Mouse (Mus musculus): ENCODE measurements at regions not wholly inside any gene's neighbourhood (a gene's known extent, or its start where the extent isn't known, plus 50 kb on each side); places are given as distances from the start of the nearest gene placed in this dataset.

DNA sequence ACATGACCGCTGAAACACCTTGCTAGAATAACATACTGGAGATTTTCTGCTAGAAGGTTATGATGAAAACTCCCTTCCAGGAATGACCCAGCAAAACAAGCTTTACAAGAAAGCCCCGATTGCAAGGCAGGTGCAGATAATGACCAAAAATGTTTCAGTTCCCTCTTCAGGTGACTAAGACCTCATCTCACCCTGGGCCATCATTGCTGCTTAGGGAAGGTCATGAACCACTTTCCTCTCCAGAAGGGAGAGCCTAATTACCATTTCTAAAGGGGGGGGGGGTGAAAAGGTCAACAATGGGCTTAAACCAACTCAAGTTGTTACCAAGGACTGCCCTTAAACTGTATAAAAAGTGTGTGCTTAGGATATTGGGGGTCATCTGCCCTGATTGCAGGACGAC, 59.8 kb upstream of the Speer4c start:
- H3K4me3 ChIP-seq: no peak overlapping the region
- H3K27ac ChIP-seq: no peak overlapping the region
- intact Hi-C loops (cut with DNase I): no loop called here
- no peak for DNase-seq
- TF ChIP-seq CTCF (IDR thresholded peaks at IDR 0.05): no peak

DNA sequence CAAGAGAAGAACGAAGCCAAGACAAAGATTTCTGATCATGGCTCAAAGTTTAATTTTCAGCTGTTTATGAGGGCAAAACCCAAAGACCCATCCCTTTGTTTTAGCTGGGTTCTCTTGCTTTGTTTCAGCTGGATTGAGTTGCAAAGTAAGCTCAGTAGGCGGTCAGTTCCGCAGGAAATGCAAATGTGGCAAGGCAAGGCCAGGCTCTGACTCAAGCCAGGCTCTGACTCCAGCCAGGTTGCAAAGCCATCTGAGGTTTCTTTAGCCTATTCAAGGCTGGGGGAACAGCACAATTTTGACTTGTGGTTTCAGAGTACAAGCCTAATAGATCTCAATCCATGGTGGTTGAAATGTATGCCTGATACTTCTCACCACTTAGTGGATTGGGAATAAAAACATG, 60.5 kb upstream of the Speer4c start:
- no peak for DNase-seq
- intact Hi-C loops (cut with DNase I): no loop called here
- no peak overlapping the region for H3K4me3 ChIP-seq
- H3K27ac ChIP-seq: no peak overlapping the region
- TF ChIP-seq CTCF (IDR thresholded peaks at IDR 0.05): no peak

DNA sequence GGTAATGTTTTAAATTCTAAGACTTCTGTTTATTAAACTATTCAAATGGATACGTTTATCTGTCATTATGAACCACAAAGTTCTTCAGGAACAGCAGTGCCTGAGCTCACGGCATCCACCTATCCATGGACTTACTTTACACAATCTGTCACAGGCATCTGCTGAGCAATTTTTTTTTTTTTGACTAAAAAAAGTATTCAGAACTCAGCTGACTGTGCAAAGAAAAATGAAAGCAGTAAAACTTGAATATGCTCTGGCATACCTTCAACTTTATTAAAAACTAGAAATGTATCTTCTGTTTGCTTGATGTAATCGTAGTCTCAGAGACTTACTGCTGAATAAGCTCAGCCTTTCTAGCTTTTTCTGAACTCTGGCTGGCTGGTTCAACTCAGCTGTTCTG, 62.0 kb upstream of the Speer4c start:
- DNase-seq: no peak
- Histone ChIP-seq H3K4me3 (no peak overlapping the region), H3K27ac (no peak overlapping the region)
- intact Hi-C loops (cut with DNase I): no loop called here
- no peak for TF ChIP-seq CTCF (IDR thresholded peaks at IDR 0.05)

DNA sequence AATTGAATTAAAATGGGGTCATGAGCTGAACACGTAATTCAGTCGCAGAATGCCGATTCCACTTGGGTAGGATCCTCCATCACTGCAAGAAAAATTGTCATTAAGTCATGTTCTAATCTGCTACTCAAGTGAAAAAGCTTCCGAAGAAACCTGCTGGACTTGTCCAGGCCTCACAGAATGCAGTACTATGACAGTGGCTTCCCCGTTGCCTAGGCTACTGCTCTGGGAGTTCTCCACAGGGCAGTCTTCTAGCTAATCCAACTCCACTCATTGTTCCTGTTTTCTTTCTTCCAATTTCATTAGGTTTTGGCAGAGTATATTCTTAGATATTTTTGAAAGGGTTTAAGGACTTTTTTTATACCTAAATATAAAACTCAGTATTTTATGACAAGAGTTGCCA, 89.5 kb upstream of the Speer4c start:
- DNase-seq: no peak
- TF ChIP-seq CTCF (IDR thresholded peaks at IDR 0.05): no peak
- intact Hi-C loops (cut with DNase I): no loop called here
- Histone ChIP-seq H3K4me3 (no peak overlapping the region), H3K27ac (no peak overlapping the region)

DNA sequence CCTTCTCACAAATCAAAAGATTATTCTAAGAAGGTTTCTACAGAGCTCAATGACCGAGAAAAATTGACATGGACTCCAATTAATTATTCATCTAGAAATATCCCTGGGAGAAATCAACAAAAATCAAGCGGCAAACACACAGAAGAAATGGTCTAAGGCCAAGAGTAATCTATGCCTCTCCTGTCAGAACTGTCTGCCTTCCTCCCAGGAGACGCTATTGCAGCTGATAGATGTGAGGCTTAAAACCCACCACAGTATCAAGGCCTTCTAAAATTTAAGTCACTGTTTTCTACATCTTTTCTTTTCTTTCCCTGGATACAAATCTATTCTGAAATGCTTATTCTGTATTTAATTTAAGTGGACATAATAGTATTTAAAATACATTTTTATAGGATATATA, 102.8 kb upstream of the Speer4c start:
- no peak for TF ChIP-seq CTCF (IDR thresholded peaks at IDR 0.05)
- no peak for DNase-seq

DNA sequence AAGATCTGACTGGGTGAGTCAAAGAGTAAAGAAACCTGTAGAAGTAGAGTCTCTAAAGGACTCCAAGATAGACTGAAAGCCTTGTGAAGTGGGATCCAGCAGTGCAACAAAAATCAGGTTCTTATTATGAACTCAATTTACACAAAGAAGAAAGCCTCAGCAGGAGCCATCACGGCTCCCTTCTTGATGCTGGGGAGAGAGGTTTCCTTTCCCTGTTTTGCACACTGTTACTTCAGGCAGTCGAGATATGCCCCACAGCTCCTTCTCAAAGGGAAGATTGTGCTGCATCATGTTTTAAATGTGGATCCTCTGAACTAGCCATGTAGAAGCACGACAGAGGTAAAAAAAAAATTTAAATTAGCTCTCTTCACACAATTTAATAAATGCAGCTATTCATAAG, 103.3 kb upstream of the Speer4c start:
- intact Hi-C loops (cut with DNase I): no loop called here
- Histone ChIP-seq H3K4me3 (no peak overlapping the region), H3K27ac (no peak overlapping the region)
- DNase-seq: no peak
- TF ChIP-seq CTCF (IDR thresholded peaks at IDR 0.05): no peak

More for the DNA sequence above, 102.8 kb upstream of the Speer4c start:
- H3K4me3 ChIP-seq: no peak overlapping the region
- no peak overlapping the region for H3K27ac ChIP-seq
- intact Hi-C loops (cut with DNase I): no loop called here

DNA sequence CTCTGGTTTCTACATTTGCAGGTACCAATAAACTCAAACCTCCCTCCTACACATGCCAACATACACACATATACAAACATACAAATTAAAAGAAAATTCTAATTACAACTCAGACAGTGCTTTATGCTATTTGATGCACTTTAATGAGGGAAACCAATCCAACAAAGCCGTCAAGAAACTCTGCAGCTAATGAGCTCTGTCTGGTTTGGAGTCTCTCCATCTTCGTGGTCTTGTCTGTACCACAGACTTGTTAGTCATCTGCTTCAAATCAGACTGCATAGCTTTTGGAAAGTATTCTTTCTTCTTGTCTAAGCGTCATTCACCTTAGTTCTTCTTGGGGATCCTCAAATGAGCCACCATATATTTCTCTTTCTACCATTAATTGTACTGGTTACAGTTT, 108.9 kb upstream of the Speer4c start:
- no peak overlapping the region for H3K27ac ChIP-seq
- intact Hi-C loops (cut with DNase I): no loop called here
- H3K4me3 ChIP-seq: no peak overlapping the region
- no peak for DNase-seq
- no peak for TF ChIP-seq CTCF (IDR thresholded peaks at IDR 0.05)

DNA sequence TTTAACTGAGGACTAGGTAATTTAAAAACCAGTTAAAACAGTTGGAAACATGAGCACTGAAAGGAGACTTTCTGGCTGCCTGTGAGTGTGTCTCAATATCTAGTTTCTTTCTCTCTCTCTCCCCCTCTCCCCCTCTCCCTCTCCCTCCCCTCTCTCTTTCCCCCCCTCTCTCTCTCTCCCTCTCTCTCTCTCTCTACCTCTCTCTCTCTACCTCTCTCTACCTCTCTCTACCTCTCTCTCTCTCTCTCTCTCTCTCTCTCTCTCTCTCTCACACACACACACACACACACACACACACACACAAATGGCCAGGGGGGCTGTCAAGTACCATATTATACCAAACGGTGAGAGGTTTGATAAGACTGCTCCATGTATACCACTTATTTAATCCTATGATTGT, 103.0 kb upstream of the Cacna2d1 start:
- Histone ChIP-seq H3K4me3 (no peak overlapping the region), H3K27ac (no peak overlapping the region)
- no peak for TF ChIP-seq CTCF (IDR thresholded peaks at IDR 0.05)
- no peak for DNase-seq
- intact Hi-C loops (cut with DNase I): loop anchor here (10.0 kb wide), 2 partner anchors 293 to 463 kb away; no protein-coding TSS in a partner anchor

DNA sequence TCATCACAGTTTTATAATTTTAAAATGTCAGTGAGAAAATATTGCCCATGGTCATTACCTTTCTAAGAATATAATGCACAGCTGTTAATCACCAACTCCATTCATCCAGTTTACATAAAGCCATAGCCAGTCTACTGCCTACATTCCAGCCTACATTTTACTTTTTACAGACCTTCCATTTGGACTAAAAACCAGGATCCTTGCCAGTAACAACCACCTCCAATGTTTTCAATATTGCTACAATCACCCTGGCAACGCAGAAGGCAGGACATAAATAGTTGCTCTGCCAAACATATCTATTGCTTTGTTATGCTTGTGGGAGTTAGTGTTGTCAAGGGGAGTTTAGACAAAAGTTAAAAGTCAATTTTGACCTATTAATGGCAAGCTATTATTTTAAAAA, 102.2 kb upstream of the Cacna2d1 start:
- no peak for TF ChIP-seq CTCF (IDR thresholded peaks at IDR 0.05)
- intact Hi-C loops (cut with DNase I): loop anchor here (10.0 kb wide), 2 partner anchors 292 to 462 kb away; no protein-coding TSS in a partner anchor
- Histone ChIP-seq H3K4me3 (no peak overlapping the region), H3K27ac (no peak overlapping the region)
- DNase-seq: no peak

DNA sequence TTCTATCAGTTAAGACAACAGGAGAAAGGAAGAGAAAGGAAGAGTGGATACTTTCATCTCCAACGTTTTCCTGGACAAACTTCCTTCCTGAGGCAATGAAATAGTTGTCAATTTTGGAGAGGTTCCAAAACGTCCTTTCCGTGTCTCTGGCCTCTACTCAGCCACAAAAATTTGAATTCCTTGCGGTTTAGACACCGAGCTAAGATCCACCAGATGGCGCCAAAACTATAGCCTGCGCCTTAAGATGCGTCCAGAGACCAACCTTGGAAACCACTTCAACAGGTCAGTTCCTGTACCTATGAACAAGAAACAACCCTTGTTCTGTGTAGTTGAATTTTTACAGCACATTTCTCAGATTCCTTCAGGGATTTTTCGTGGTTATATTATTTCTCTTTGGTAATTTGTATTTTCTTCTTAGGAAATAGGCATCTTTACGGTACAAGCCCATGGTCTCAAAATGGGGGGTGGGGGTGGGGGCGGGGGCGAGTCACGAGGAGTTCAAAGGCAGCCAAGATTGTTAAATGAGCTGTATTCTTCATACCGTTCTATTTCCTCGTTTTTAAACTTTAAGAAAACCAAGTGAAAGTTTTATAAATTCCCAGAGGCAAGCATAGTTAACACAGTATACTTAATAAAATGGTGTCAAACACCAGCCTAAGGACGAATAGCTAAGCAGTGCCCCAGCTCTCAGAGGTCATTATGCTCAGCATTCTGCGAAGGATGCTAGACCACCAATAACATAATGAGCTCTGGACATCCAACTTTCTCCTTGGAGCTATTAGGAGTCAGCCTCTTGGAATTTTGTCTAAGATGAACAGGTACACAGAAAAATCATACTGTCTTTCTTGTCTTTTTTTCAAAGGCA, 96.2 kb upstream of the Cacna2d1 start:
- Histone ChIP-seq H3K4me3 (no peak overlapping the region; the same call in 1 of the 2 replicates), H3K27ac (no peak overlapping the region)
- DNase-seq: peak; percentile 63
- intact Hi-C loops (cut with DNase I): loop anchor here (2.0 to 10.0 kb wide), 4 partner anchors 94 to 456 kb away; no protein-coding TSS in a partner anchor
- peak; percentile 95 for TF ChIP-seq CTCF (IDR thresholded peaks at IDR 0.05)

DNA sequence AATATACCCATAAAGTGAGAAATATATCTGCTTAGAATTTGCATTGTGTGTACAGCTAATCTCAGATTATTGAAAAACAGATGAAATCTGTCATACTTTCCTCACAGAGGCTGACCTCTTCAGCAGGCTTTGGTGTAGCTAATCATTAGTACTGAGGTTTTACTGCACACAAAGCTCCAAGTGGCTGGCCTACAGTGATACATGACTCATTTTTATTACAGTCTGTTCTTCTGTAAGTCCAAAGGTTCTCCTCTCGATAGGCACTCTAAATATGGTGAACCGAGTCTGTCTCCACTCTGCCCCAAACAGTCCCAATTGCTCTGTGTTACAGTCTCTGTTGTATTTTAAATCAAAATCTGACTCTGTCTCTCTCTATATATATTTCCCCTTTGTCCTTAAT, 87.7 kb upstream of the Cacna2d1 start:
- intact Hi-C loops (cut with DNase I): no loop called here
- no peak for DNase-seq
- no peak for TF ChIP-seq CTCF (IDR thresholded peaks at IDR 0.05)
- Histone ChIP-seq H3K27ac (no peak overlapping the region), H3K4me3 (no peak overlapping the region)

DNA sequence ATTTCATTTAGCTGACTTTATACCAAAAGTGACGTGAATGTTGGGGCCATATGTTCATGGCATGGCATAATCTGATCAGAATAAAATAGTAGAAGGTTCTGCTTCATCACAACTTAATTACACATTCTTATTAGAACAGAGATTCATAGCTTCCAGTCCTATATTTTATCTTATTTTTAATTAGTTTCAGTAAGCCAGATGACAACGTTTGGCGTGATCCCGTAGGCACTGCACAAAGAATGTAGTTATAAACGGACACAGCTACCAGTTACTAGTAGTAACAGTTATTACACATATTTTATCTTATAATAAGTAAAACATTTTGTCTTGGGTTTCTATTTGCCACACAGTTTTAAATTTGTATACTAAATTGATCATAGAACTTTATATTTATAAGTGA, 85.0 kb upstream of the Cacna2d1 start:
- intact Hi-C loops (cut with DNase I): no loop called here

DNA sequence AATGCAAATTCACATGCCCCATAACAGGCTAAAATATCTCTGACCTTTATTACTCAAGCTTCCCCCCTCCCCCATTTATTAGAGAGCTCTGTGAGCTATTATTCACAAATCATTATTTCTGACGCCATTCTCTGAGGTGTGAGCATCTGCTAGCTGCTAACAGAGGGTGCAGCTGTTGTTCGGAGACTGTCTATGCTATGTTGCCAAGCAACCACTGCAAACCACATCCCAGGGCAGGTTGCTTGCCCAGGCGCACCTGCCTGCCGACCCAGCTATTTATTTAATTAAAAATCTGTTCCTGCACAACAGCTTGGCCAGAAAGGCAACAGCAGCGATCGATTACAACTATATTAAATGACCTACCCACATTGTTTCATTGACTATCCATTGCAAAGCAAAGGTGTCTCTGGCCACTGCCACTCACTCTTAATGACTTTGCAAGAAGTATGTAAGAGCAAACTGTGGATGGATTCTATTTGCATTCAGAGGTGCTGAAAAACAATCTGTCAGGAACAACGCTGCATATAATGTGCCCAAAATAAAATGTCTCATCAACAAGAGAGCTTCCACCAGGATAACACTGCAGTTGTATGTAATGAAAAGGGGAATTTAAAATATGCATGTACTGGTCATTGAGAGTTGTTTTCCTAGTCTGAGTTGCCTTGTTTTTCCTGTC, 84.2 kb upstream of the Cacna2d1 start:
- no peak for DNase-seq
- intact Hi-C loops (cut with DNase I): no loop called here
- Histone ChIP-seq H3K27ac (no peak overlapping the region), H3K4me3 (no peak overlapping the region)
- TF ChIP-seq CTCF (IDR thresholded peaks at IDR 0.05): no peak

More for the DNA sequence above, 85.0 kb upstream of the Cacna2d1 start:
- Histone ChIP-seq H3K4me3 (no peak overlapping the region), H3K27ac (no peak overlapping the region)
- no peak for TF ChIP-seq CTCF (IDR thresholded peaks at IDR 0.05)
- DNase-seq: no peak

Measured in gastrocnemius, adult 2 months (tissue).